Mouse (Mus musculus): ENCODE results near the gene Sipa1l1. TPM values are rescaled to one million over a fixed set of nuclear protein-coding genes. Genes with fewer than 3 reads are reported as not detected.
A peak's percentile ranks its signal among the peaks of the same experiment; 100 is the strongest.

The Sipa1l1 gene
- polyA plus RNA-seq, 1 experiment from 2014 or later, result 34.0 TPM

- Histone ChIP-seq H3K36me3 (replicated peaks) (no peaks in the 10 kb centered on the region), H3K9me3 (no peaks in the 10 kb centered on the region), H3K4me1 (peaks cover 21% of the 10 kb centered on the region), H3K4me3 (no peak overlapping the region), H3K27me3 (replicated peaks; ENCODE audit: low read depth, poor library complexity, severe bottlenecking) (no peaks in the 10 kb centered on the region), H3K27ac (replicated peaks) (no peak overlapping the region; the same call in 1 of the 2 replicates)
- 86% methylated on average over 8 of the region's 8 CpGs for WGBS
- DNase-seq (ENCODE audit: low spot score), result no peak
These were observed 152.3 kb downstream of the Sipa1l1 start for GRCm38 (mm10) chr12:82321397-82321796.

- H3K27ac ChIP-seq (replicated peaks), result no peak overlapping the region; the same call in 1 of the 2 replicates
- H3K27me3 ChIP-seq (replicated peaks; ENCODE audit: low read depth, poor library complexity, severe bottlenecking), result no peaks in the 10 kb centered on the region
- no peak for DNase-seq (ENCODE audit: low spot score)
- H3K4me1 ChIP-seq, result peaks cover 21% of the 10 kb centered on the region
- no peaks in the 10 kb centered on the region for H3K36me3 ChIP-seq (replicated peaks)
- WGBS, result 90% methylated on average over 2 of the region's 2 CpGs
- no peak overlapping the region for H3K4me3 ChIP-seq
- no peaks in the 10 kb centered on the region for H3K9me3 ChIP-seq
These were observed 152.7 kb downstream of the Sipa1l1 start for GRCm38 (mm10) chr12:82321855-82322254.

GRCm38 (mm10) chr12:82322759-82323451 is 153.8 kb downstream of the Sipa1l1 start:
- Histone ChIP-seq H3K9me3 (no peaks in the 10 kb centered on the region), H3K27ac (replicated peaks) (no peak overlapping the region), H3K4me1 (peaks cover 21% of the 10 kb centered on the region), H3K27me3 (replicated peaks; ENCODE audit: low read depth, poor library complexity, severe bottlenecking) (no peaks in the 10 kb centered on the region), H3K36me3 (replicated peaks) (no peaks in the 10 kb centered on the region), H3K4me3 (no peak overlapping the region)
- no peak for DNase-seq (ENCODE audit: low spot score)
- 65% methylated on average over 7 of the region's 7 CpGs for WGBS

DNA sequence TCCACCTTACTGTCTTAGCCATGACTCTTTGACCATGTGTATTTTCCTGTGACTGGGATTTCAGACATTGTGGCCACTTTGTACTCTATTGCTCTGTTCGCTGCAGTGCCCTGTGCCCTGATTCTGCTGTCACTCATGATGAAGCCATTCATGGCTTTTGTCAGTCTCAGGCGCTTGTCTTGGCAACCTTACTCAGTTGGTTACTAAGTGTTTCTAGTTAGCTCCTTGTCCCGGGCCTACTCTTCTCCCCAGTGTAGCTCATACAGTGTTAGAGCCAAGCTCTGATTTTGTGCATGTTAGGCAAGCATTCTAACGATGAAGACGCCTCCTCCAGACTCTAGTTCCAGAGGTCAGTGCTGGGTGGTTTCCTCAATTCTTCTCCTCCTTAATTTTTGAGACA is 155.5 kb downstream of the Sipa1l1 start:
- Histone ChIP-seq H3K4me1 (peaks cover 18% of the 10 kb centered on the region), H3K9me3 (no peaks in the 10 kb centered on the region), H3K27me3 (replicated peaks; ENCODE audit: low read depth, poor library complexity, severe bottlenecking) (no peaks in the 10 kb centered on the region), H3K27ac (replicated peaks) (no peak overlapping the region), H3K4me3 (no peak overlapping the region), H3K36me3 (replicated peaks) (no peaks in the 10 kb centered on the region)
- no peak for DNase-seq (ENCODE audit: low spot score)
- WGBS, result 91% methylated on average over 5 of the region's 5 CpGs

DNA sequence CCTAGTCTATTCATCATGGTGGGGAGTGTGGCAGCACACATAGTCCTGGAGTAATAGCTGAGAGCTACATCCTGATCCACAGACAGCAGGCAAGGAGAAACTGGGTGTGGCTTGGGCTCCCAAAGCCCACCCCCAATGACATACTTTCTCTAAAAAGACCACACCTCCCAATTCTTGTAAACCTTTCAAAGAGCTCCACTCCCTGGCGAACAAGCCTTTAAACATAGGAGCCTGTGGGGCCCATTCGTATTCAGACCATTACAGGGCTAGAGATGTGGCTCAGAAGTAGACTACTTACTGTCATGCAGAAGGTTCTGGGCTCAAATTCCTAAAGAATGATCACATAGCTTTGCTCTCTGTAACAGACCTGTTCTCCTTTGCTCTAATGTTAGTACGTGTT is 156.4 kb downstream of the Sipa1l1 start:
- WGBS, result 91% methylated on average over 3 of the region's 3 CpGs
- Histone ChIP-seq H3K36me3 (replicated peaks) (no peaks in the 10 kb centered on the region), H3K27me3 (replicated peaks; ENCODE audit: low read depth, poor library complexity, severe bottlenecking) (no peaks in the 10 kb centered on the region), H3K9me3 (no peaks in the 10 kb centered on the region), H3K4me1 (peaks cover 15% of the 10 kb centered on the region), H3K27ac (replicated peaks) (no peak overlapping the region), H3K4me3 (no peak overlapping the region)
- no peak for DNase-seq (ENCODE audit: low spot score)

DNA sequence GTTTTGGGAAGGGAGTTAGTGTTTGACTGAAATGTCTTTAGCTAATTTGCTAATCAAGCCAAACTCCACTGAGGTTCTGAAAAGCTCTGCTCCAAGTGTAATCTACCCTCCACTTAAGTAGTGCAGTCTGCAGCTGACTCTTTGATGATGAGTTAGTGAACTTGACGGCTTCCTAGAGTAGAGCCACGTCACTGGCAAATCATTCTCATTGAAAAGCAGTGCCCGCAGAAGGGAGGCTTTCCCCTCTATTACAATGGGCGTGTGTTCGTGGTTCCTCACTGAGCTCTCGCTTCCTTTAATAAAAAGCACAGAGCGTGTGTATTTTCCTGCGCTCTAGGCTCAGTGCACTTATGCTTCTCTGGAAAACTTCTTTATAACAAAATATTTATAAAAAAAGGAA is 157.3 kb downstream of the Sipa1l1 start:
- no peak overlapping the region for H3K4me3 ChIP-seq
- H3K27ac ChIP-seq (replicated peaks), result no peak overlapping the region
- H3K27me3 ChIP-seq (replicated peaks; ENCODE audit: low read depth, poor library complexity, severe bottlenecking), result no peaks in the 10 kb centered on the region
- peaks cover 18% of the 10 kb centered on the region for H3K4me1 ChIP-seq
- DNase-seq (ENCODE audit: low spot score), result no peak
- H3K9me3 ChIP-seq, result no peaks in the 10 kb centered on the region
- no peaks in the 10 kb centered on the region for H3K36me3 ChIP-seq (replicated peaks)
- 74% methylated on average over 8 of the region's 8 CpGs for WGBS

DNA sequence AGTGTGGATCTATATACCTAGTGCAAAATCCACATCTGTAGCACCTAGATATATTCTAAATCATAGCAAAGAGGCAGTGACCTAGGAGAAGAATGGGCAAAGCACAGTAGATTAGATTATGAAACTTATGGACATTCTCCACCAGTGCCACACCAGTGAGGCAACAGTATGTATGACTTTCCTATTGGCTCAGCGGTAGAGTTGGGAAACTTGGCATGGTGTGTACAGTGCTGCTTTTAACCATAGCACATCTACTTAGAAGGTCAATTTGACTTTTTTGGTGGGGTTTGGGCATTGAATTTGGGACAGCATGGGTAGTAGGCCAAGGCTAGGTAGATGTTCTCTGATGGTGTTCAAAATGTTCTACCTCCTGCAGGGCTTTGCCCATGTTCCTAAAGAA is 159.0 kb downstream of the Sipa1l1 start:
- H3K27me3 ChIP-seq (replicated peaks; ENCODE audit: low read depth, poor library complexity, severe bottlenecking), result no peaks in the 10 kb centered on the region
- H3K4me1 ChIP-seq, result peaks cover 21% of the 10 kb centered on the region
- no peak for DNase-seq (ENCODE audit: low spot score)
- no peak overlapping the region for H3K27ac ChIP-seq (replicated peaks)
- no peak overlapping the region for H3K4me3 ChIP-seq
- H3K9me3 ChIP-seq, result no peaks in the 10 kb centered on the region
- H3K36me3 ChIP-seq (replicated peaks), result no peaks in the 10 kb centered on the region
- WGBS, result 96% methylated on average over 1 of the region's 1 CpGs

DNA sequence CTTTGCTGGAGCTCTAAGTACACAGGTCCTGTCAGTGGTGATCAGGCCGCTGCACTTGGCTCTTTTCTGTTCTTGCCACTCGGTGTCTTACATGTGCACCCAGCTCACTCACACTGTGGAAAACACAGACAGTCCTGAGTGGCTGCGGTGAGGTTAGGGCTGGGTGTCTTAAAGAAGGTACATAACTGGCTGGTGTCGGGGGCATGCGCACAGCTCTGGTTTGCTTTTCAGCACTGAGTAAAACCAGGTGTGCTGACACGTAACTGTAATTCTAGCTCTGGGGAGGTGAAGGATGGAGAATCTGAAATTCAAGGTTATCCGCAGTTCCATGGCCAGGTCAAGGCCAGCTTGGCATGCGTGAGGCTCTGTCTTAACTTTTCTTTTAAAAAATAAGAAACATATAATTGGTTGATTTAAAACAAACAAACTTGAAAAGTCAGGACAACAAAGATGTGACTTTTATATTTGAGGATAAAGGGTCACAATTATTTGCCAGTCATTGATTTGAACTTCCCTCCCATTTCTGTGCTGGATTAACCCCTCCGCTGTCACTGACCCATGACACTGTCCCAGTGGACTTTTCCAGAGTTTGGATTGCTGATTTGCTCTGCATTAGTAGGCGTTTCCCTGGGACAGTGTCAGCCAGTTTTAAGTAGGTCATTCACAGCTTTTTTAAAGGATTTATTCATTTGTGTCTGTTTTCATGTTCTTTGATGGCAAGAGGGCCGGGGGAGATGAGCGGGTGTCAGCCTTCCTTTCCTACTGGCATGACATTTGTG is 163.9 kb downstream of the Sipa1l1 start:
- 55% methylated on average over 12 of the region's 12 CpGs for WGBS
- H3K27ac ChIP-seq (replicated peaks), result no peak overlapping the region
- peak; percentile 63 for DNase-seq (ENCODE audit: low spot score)

DNA sequence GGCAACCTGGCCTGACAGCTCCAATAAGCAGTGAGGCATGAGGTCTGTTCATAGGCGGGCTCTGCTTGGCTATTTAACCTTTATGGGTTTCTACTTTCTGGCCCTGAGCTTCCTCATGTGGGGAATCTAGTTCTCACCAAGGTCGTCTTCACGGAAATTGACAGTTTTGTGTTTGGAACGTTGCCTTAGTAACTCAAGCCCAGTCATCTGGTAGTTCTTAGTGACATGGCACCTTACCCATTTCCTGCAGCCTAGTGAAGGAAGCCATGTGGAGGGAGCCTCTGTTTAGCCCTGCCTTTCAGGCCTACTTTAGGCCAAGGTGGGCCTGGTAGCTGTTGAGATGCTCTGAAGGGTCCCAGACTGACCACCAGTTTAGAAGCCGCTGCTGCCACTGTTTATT is 164.9 kb downstream of the Sipa1l1 start:
- 52% methylated on average over 5 of the region's 5 CpGs for WGBS
- Histone ChIP-seq H3K27ac (replicated peaks) (no peak overlapping the region), H3K36me3 (replicated peaks) (no peaks in the 10 kb centered on the region)

More for the DNA sequence above, 163.9 kb downstream of the Sipa1l1 start:
- no peaks in the 10 kb centered on the region for H3K36me3 ChIP-seq (replicated peaks)
- no peak overlapping the region for H3K4me3 ChIP-seq
- H3K9me3 ChIP-seq, result no peaks in the 10 kb centered on the region
- H3K4me1 ChIP-seq, result peaks cover 41% of the 10 kb centered on the region
- H3K27me3 ChIP-seq (replicated peaks; ENCODE audit: low read depth, poor library complexity, severe bottlenecking), result no peaks in the 10 kb centered on the region

DNA sequence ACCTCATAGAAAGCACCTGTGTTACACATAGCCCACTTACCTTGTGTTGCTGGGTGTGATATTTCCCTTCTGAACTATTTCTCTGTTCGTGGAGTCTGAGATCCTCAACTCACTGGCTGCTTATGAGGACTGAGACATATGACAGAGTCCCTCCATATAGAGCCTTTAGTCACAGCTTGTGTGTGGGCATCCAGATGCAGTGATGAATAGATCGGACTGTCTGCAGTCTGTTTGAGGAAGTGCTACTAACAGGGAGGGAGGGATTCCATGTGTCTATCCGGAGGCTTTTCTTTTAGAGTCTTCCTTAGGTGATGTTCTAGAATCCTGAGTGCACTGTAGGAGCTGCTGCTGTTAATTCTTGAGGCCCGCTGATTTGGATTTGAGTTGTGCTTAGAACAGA is 165.4 kb downstream of the Sipa1l1 start:
- no peaks in the 10 kb centered on the region for H3K27me3 ChIP-seq (replicated peaks; ENCODE audit: low read depth, poor library complexity, severe bottlenecking)
- no peaks in the 10 kb centered on the region for H3K36me3 ChIP-seq (replicated peaks)
- H3K9me3 ChIP-seq, result no peaks in the 10 kb centered on the region
- H3K4me1 ChIP-seq, result peaks cover 52% of the 10 kb centered on the region
- WGBS, result 48% methylated on average over 4 of the region's 4 CpGs
- DNase-seq (ENCODE audit: low spot score), result no peak
- no peak overlapping the region for H3K4me3 ChIP-seq
- no peak overlapping the region; the same call in 1 of the 2 replicates for H3K27ac ChIP-seq (replicated peaks)

More for the DNA sequence above, 164.9 kb downstream of the Sipa1l1 start:
- Histone ChIP-seq H3K9me3 (no peaks in the 10 kb centered on the region), H3K4me1 (peaks cover 47% of the 10 kb centered on the region), H3K27me3 (replicated peaks; ENCODE audit: low read depth, poor library complexity, severe bottlenecking) (no peaks in the 10 kb centered on the region), H3K4me3 (no peak overlapping the region)
- DNase-seq (ENCODE audit: low spot score), result peak; percentile 37

DNA sequence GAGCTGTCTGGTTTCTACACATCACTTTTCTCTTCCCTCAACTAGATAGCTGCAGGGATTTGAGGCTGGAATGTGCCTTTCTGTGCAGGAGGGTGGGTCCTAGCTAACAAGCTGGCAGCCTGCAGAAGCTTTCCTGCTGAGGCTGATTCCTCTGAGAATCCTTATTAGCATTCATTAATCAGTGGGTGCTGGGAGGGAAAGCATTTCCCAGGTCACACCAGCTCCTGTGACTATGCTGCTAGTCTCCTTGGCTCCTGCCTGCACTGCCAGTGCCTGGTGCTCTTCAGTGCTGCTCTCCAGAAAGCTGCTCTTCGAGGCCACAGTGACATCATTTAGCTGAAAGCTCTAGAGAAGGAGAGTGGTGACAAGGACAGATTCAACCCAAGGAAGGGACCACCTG is 166.0 kb downstream of the Sipa1l1 start:
- no peak for DNase-seq (ENCODE audit: low spot score)
- Histone ChIP-seq H3K4me3 (no peak overlapping the region), H3K27ac (replicated peaks) (peak overlapping the region; percentile 41; the same call in 1 of the 2 replicates), H3K9me3 (no peaks in the 10 kb centered on the region), H3K36me3 (replicated peaks) (no peaks in the 10 kb centered on the region), H3K27me3 (replicated peaks; ENCODE audit: low read depth, poor library complexity, severe bottlenecking) (no peaks in the 10 kb centered on the region), H3K4me1 (peaks cover 58% of the 10 kb centered on the region)
- whole genome bisulfite sequencing, result 17% methylated on average over 1 of the region's 1 CpGs

DNA sequence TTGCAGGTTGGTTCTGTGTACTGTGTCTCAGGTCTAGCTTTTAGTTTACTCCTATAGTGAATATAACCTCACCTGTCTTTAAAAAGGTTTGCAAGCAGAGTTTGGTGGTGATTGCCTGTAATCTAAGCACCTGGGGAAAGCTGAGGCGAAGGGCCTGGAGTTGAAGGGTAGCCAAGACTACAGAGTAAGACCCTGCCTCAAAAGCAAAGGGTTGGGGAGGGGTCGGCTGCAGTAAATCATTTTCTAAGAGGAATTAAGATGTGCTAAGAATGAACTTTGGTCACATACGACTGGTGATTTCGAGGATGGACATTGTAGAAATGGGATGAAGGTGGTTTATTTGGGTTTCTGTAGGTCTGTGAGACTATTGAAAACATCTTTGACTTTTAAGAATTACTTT is 169.4 kb downstream of the Sipa1l1 start:
- WGBS, result 87% methylated on average over 4 of the region's 4 CpGs

More for the DNA sequence above, 169.4 kb downstream of the Sipa1l1 start:
- H3K36me3 ChIP-seq (replicated peaks), result peaks cover 22% of the 10 kb centered on the region
- no peak overlapping the region for H3K4me3 ChIP-seq
- H3K9me3 ChIP-seq, result no peaks in the 10 kb centered on the region
- no peak for DNase-seq (ENCODE audit: low spot score)
- peaks cover 37% of the 10 kb centered on the region for H3K4me1 ChIP-seq
- no peak overlapping the region for H3K27ac ChIP-seq (replicated peaks)
- H3K27me3 ChIP-seq (replicated peaks; ENCODE audit: low read depth, poor library complexity, severe bottlenecking), result no peaks in the 10 kb centered on the region
